ENCODE assay signal across 22 mouse cellular contexts in the genomic region with DNA sequence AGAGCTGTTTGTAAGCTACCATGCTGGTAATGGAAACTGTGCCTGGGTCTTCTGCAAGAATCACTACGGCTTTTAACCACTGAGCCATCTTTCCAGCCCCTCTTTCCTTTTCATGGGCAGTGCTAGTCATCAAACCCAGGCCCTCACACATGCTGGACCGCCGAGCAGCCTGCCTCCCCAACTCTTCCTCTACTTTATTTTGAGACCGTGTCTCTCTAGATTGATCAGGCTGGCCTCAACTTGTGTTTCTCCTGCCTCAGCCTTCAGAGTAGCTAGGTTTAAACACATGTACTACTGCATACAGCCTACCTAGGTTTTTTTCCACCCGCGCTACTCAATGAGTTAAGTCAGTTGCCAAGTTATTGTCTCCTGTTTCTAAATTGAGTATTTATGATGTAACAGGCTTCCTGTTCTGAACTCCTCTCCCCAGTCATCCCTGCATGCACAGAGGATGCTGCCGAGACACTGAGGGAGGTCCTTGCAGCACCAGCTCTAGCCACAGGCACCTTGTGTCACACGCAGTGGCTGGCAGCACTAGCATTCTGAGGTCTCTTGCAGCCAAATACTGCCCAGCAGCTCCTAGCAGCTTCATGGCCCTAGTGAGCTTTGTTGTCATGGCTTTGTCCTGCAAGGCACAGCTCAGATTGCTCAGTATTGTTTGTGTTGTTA. TPM values are rescaled to one million over a fixed set of nuclear protein-coding genes. Genes with fewer than 3 reads are reported as not detected.
DNase-seq lines count a peak whose midpoint lies in the region; ATAC-seq and TF ChIP-seq lines count a peak whose summit lies in the region.
"Had no signal": no experiment of that assay in that cellular context is flagged by ENCODE, and none has a peak within 500 bp of the region (broad histone marks: within the 10 kb centered on the region; RNA-seq: fewer than 3 reads in every experiment).

No protein-coding gene starts in this region.

- peaks cover 25% of the 10 kb centered on the region for H3K36me3 ChIP-seq in heart, embryonic 10.5 days
- H3K36me3 ChIP-seq in heart, adult 2 months (ENCODE audit: control insufficient read depth, insufficient read depth, low read length), result no peaks in the 10 kb centered on the region

- TF ChIP-seq CTCF in heart, adult 2 months (IDR thresholded peaks at IDR 0.05), result no peak
- TF ChIP-seq CTCF in bone marrow, adult 2 months (IDR thresholded peaks at IDR 0.05; ENCODE audit: control insufficient read depth, insufficient read depth, low read length), result no peak
- no peak for TF ChIP-seq CTCF in gastrocnemius, adult 2 months (IDR thresholded peaks at IDR 0.05)

- 0 out of 2 replicates have a peak, but pooled peaks have one; percentile 18 for ATAC-seq in monocyte, adult 5-6 weeks (replicated peaks; ENCODE audit: insufficient number of reproducible peaks, low FRiP score, low TSS enrichment, poor library complexity, severe bottlenecking)
- ATAC-seq: forebrain, embryonic 13.5 days; forebrain, postnatal 0 days; hindbrain, embryonic 16.5 days; inflammation-experienced regulatory T-cells, adult 6 months; Patski had no signal

- H3K9ac ChIP-seq in heart, adult 2 months (ENCODE audit: low read depth, low read length), result no peak overlapping the region
- H3K9ac ChIP-seq: forebrain, embryonic 13.5 days; forebrain, postnatal 0 days; hindbrain, embryonic 12.5 days had no signal

- no peak overlapping the region for H3K4me3 ChIP-seq in heart, embryonic 10.5 days
- no peak overlapping the region for H3K4me3 ChIP-seq in heart, adult 2 months
- no peak overlapping the region for H3K4me3 ChIP-seq in bone marrow, adult 2 months (replicated peaks; ENCODE audit: control insufficient read depth, low read depth, low read length)
- no peak overlapping the region for H3K4me3 ChIP-seq in gastrocnemius, adult 2 months
- H3K4me3 ChIP-seq: embryonic facial prominence, embryonic 10.5 days; forebrain, embryonic 13.5 days; hindbrain, embryonic 12.5 days had no signal

- no peak for TF ChIP-seq POLR2A in heart, adult 2 months (IDR thresholded peaks at IDR 0.05; ENCODE audit: insufficient read depth, low read depth, low read length)
- no peak for TF ChIP-seq POLR2A in bone marrow, adult 2 months (IDR thresholded peaks at IDR 0.05; ENCODE audit: borderline replicate concordance, control insufficient read depth, low read depth, low read length)

- H3K9me3 ChIP-seq in heart, embryonic 10.5 days, result no peaks in the 10 kb centered on the region
- H3K9me3 ChIP-seq: embryonic facial prominence, embryonic 10.5 days; forebrain, embryonic 13.5 days; hindbrain, embryonic 12.5 days had no signal

- intact Hi-C loops in heart, adult 2 months (cut with DNase I), result no loop called here
- intact Hi-C loops in gastrocnemius, adult 2 months (cut with DNase I), result no loop called here

- H3K79me2 ChIP-seq in heart, adult 2 months (replicated peaks; ENCODE audit: control insufficient read depth, insufficient read depth, low read length), result no peaks in the 10 kb centered on the region

- H3K27me3 ChIP-seq in heart, embryonic 10.5 days (ENCODE audit: insufficient read depth, poor library complexity, severe bottlenecking), result no peaks in the 10 kb centered on the region
- no peaks in the 10 kb centered on the region for H3K27me3 ChIP-seq in heart, adult 2 months (ENCODE audit: control insufficient read depth, insufficient read depth, low read length)
- H3K27me3 ChIP-seq: CH12.LX; forebrain, embryonic 13.5 days; hindbrain, embryonic 12.5 days; Patski had no signal

- WGBS in heart, embryonic 10.5 days, result 82% methylated on average over 8 of the region's 8 CpGs
- WGBS in heart, adult 2 months, result 53% methylated on average over 8 of the region's 8 CpGs
- WGBS in bone marrow, adult 2 months, result 48% methylated on average over 8 of the region's 8 CpGs

- peak; percentile 59 for DNase-seq in heart, embryonic 10.5 days (ENCODE audit: low spot score)
- no peak for DNase-seq in heart, adult 2 months
- peak; percentile 17 for DNase-seq in 416B (ENCODE audit: low read depth)
- no peak for DNase-seq in left cerebral cortex, adult 9 months (ENCODE audit: low spot score in 2 of 2)
- DNase-seq in gastrocnemius, adult 2 months, result no peak
- DNase-seq: adrenal gland, adult 8-10 months; cerebellum, adult 18-20 months; cerebellum, adult 9-11 months; cerebellum, postnatal 36 days; forebrain, postnatal 0 days; gastrocnemius, postnatal 36 days; heart, postnatal 10 days; heart, postnatal 4 days had no signal

- no peak overlapping the region for H3K27ac ChIP-seq in heart, embryonic 10.5 days
- H3K27ac ChIP-seq in heart, adult 2 months, result no peak overlapping the region
- H3K27ac ChIP-seq in bone marrow, adult 2 months (ENCODE audit: control insufficient read depth, insufficient read depth, low read depth, low read length, poor library complexity), result peak overlapping the region; percentile 65; the same call in 1 of the 2 replicates
- H3K27ac ChIP-seq in gastrocnemius, adult 2 months, result no peak overlapping the region
- H3K27ac ChIP-seq: embryonic facial prominence, embryonic 10.5 days; forebrain, embryonic 13.5 days; hindbrain, embryonic 12.5 days had no signal

- H3K4me1 ChIP-seq in heart, embryonic 10.5 days, result no peaks in the 10 kb centered on the region
- H3K4me1 ChIP-seq in heart, adult 2 months (ENCODE audit: control insufficient read depth, insufficient read depth, low read length), result no peaks in the 10 kb centered on the region
- no peaks in the 10 kb centered on the region; the same call in 1 of the 2 replicates for H3K4me1 ChIP-seq in bone marrow, adult 2 months (ENCODE audit: control insufficient read depth, insufficient read depth, low read length)
- H3K4me1 ChIP-seq: embryonic facial prominence, embryonic 10.5 days; forebrain, embryonic 13.5 days; hindbrain, embryonic 12.5 days had no signal

- no peak for TF ChIP-seq EP300 in heart, adult 2 months (IDR thresholded peaks at IDR 0.05; ENCODE audit: insufficient read depth, low read depth, low read length)

RNA-seq across cellular contexts. Expression of a gene that starts 17.1 kb away (rescaled TPM):
- polyA plus RNA-seq in heart, embryonic 10.5 days (2016; fragmentation: Nextera tagmentation; extraction: Ambion mirVana), result 45.6 and 64.3 TPM in 2 replicates
- 10 to 100 TPM; 13.3 to 16.1 TPM for total RNA-seq in heart, adult 2 months (2021)
- polyA plus RNA-seq in heart, adult 2 months (2012; rRNA removed), result 6.9 and 13.4 TPM in 2 replicates
- polyA plus RNA-seq in bone marrow, adult 2 months (2011; ENCODE audit: insufficient read depth, insufficient read length, low replicate concordance, missing spikeins), result 49.0 and 92.7 TPM in 2 replicates
- total RNA-seq in monocyte, adult 5-6 weeks (2017), result 31.8 to 46.9 TPM (median 41.1 TPM) in 3 replicates
- 10 to 100 TPM; 13.1 to 15.6 TPM for total RNA-seq in gastrocnemius, adult 2 months (2021)

RNA-seq across cellular contexts. Expression of a gene that starts 34.0 kb away (rescaled TPM):
- polyA plus RNA-seq in heart, embryonic 10.5 days (2016; fragmentation: Nextera tagmentation; extraction: Ambion mirVana), result 77.4 and 93.1 TPM in 2 replicates
- 1 to 10 TPM; 3.3 to 8.1 TPM for total RNA-seq in heart, adult 2 months (2021)
- 1.3 and 2.9 TPM in 2 replicates for polyA plus RNA-seq in heart, adult 2 months (2012; rRNA removed)
- 11.0 and 11.2 TPM in 2 replicates for polyA plus RNA-seq in bone marrow, adult 2 months (2011; ENCODE audit: insufficient read depth, insufficient read length, low replicate concordance, missing spikeins)
- total RNA-seq in monocyte, adult 5-6 weeks (2017), result 2.4 TPM in 1 of 3 replicates, not detected in the others
- total RNA-seq in gastrocnemius, adult 2 months (2021), result 1 to 10 TPM; 7.6 to 8.7 TPM

RNA-seq across cellular contexts. Expression of a gene that starts 37.9 kb away (rescaled TPM):
- 21.6 and 22.3 TPM in 2 replicates for polyA plus RNA-seq in heart, embryonic 10.5 days (2016; fragmentation: Nextera tagmentation; extraction: Ambion mirVana)
- total RNA-seq in heart, adult 2 months (2021), result 10 to 100 TPM; 25.6 to 27.1 TPM
- 1.4 and 5.0 TPM in 2 replicates for polyA plus RNA-seq in heart, adult 2 months (2012; rRNA removed)
- polyA plus RNA-seq in bone marrow, adult 2 months (2011; ENCODE audit: insufficient read depth, insufficient read length, low replicate concordance, missing spikeins), result 17.7 and 27.7 TPM in 2 replicates
- 51.2 to 111 TPM (median 57.1 TPM) in 3 replicates for total RNA-seq in monocyte, adult 5-6 weeks (2017)
- total RNA-seq in gastrocnemius, adult 2 months (2021), result 10 to 100 TPM; 16.4 to 20.0 TPM

Comparison
In these comparisons a context has a peak if more than half of its experiments do, and no peak if none do; other contexts are left out.
1. DNase-seq: peak in heart, embryonic 10.5 days (single experiment) and 416B (single experiment); none in heart, adult 2 months (0 of 2), left cerebral cortex, adult 9 months (0 of 2) and gastrocnemius, adult 2 months (single experiment).